Mouse (Mus musculus) CH12.LX (cell line): ENCODE data around the gene Ugt1a8.

Source experiments
- EP300 ChIP-seq: IDR thresholded peaks from 2 replicates; pipeline ENCODE4 v1.6.1; 2011; ENCODE audit warnings: low read length, improper control_type of control experiment
- JUN ChIP-seq: IDR thresholded peaks from 2 replicates; pipeline ENCODE4 v1.6.1; 2011; ENCODE audit warnings: low read depth, mild to moderate bottlenecking, low read length, improper control_type of control experiment, moderate library complexity; ENCODE audit not compliant: insufficient read depth

- no peak for TF ChIP-seq JUN
- TF ChIP-seq EP300 = no peak
Measured at GRCm38 (mm10) chr1:88225741-88226140, 138.1 kb downstream of the Ugt1a8 start.
